Mouse (Mus musculus) hindbrain, embryonic 16.5 days (tissue): ENCODE results near the gene Tardbp. TPM values are rescaled to one million over a fixed set of nuclear protein-coding genes. Genes with fewer than 3 reads are reported as not detected.

Experiments used
- ATAC-seq: fragments of 200-750 bp; cut with Nextera tagmentation; 2 replicates; pipeline ENCODE4 v1.8.0; 2017; ENCODE audit warnings: moderate TSS enrichment, moderate library complexity
- H3K27ac ChIP-seq: fragments of 300-500 bp; sonication (generic); 2 replicates; pipeline ENCODE4 v1.5.1; 2014; ENCODE audit warnings: low read depth, mild to moderate bottlenecking, control low read depth, low read length, moderate library complexity
- H3K27me3 ChIP-seq: fragments of 300-500 bp; sonication (generic); replicated peaks from 2 replicates; pipeline ENCODE4 v1.6.1; 2014; ENCODE audit warnings: low read length; ENCODE audit not compliant: control insufficient read depth, insufficient read depth
- H3K36me3 ChIP-seq: fragments of 300-500 bp; sonication (generic); 2 replicates; pipeline ENCODE4 v1.6.1; 2014; ENCODE audit warnings: mild to moderate bottlenecking, low read length, moderate library complexity, mixed read lengths; ENCODE audit not compliant: control insufficient read depth, insufficient read depth
- H3K4me1 ChIP-seq: fragments of 300-500 bp; sonication (generic); 2 replicates; pipeline ENCODE4 v1.6.1; 2014; ENCODE audit warnings: low read depth, low read length; ENCODE audit not compliant: control insufficient read depth, insufficient read depth
- H3K4me2 ChIP-seq: fragments of 300-500 bp; sonication (generic); 2 replicates; pipeline ENCODE4 v1.6.1; 2014; ENCODE audit warnings: mild to moderate bottlenecking, low read length, control low read depth, moderate library complexity
- H3K4me3 ChIP-seq: fragments of 300-500 bp; sonication (generic); 2 replicates; pipeline ENCODE4 v1.5.1; 2014; ENCODE audit warnings: mild to moderate bottlenecking, low read length, control low read depth, moderate library complexity
- H3K9ac ChIP-seq: fragments of 300-500 bp; sonication (generic); 2 replicates; pipeline ENCODE4 v1.6.1; 2014; ENCODE audit warnings: low read depth, mild to moderate bottlenecking, control low read depth, low read length, moderate library complexity
- H3K9me3 ChIP-seq: fragments of 300-500 bp; sonication (generic); 2 replicates; pipeline ENCODE4 v1.6.1; 2014; ENCODE audit warnings: mild to moderate bottlenecking, low read length, moderate library complexity; ENCODE audit not compliant: control insufficient read depth
- WGBS: fragments of 180-500 bp; shearing (Covaris S2); extraction: QIAGEN DNeasy Blood & Tissue Kit; methylation state at CpG from one replicate; pipeline ENCODE4 v1.1.7; 2014; 5-methylcytosine and 5-hydroxymethylcytosine counted together
- polyA plus RNA-seq: library from polyadenylated mRNA; unstranded; fragments of >200 nt; fragmentation: Nextera tagmentation; extraction: Ambion mirVana; gene quantifications from 2 replicates; pipeline ENCODE4 v1.2.1, GENCODE M21; 2015

Tardbp gene
- polyA plus RNA-seq, 1 experiment from 2014 or later = 157 TPM

GRCm38 (mm10) chr4:148660174-148660573, 33.4 kb upstream of the Tardbp start:
- 50% methylated on average over 3 of the region's 3 CpGs for WGBS
- no peak overlapping the region for H3K4me2 ChIP-seq
- no peak for ATAC-seq
- no peak overlapping the region for H3K4me3 ChIP-seq
- no peak overlapping the region for H3K27ac ChIP-seq
- H3K9me3 ChIP-seq = no peaks in the 10 kb centered on the region
- peaks cover 4% of the 10 kb centered on the region; the same call in 1 of the 2 replicates for H3K4me1 ChIP-seq
- H3K9ac ChIP-seq = no peak overlapping the region
- no peaks in the 10 kb centered on the region for H3K36me3 ChIP-seq
- no peaks in the 10 kb centered on the region for H3K27me3 ChIP-seq

GRCm38 (mm10) chr4:148657776-148658175, 31.0 kb upstream of the Tardbp start:
- H3K9ac ChIP-seq = no peak overlapping the region
- H3K4me2 ChIP-seq = no peak overlapping the region
- H3K4me3 ChIP-seq = no peak overlapping the region
- H3K4me1 ChIP-seq = peaks cover 4% of the 10 kb centered on the region; the same call in 1 of the 2 replicates
- H3K36me3 ChIP-seq = no peaks in the 10 kb centered on the region
- ATAC-seq = no peak
- no peaks in the 10 kb centered on the region for H3K27me3 ChIP-seq
- no peak overlapping the region for H3K27ac ChIP-seq
- WGBS = 87% methylated on average over 13 of the region's 13 CpGs
- H3K9me3 ChIP-seq = no peaks in the 10 kb centered on the region

- no peak for ATAC-seq
- Histone ChIP-seq H3K9me3 (no peaks in the 10 kb centered on the region), H3K36me3 (no peaks in the 10 kb centered on the region), H3K4me3 (no peak overlapping the region), H3K4me2 (no peak overlapping the region), H3K4me1 (no peaks in the 10 kb centered on the region), H3K9ac (no peak overlapping the region), H3K27me3 (no peaks in the 10 kb centered on the region), H3K27ac (no peak overlapping the region)
- WGBS = 33% methylated on average over 15 of the region's 15 CpGs
Observed at GRCm38 (mm10) chr4:148656691-148657258, 30.0 kb upstream of the Tardbp start.

GRCm38 (mm10) chr4:148654701-148655398, 28.0 kb upstream of the Tardbp start:
- Histone ChIP-seq H3K27ac (no peak overlapping the region), H3K9me3 (no peaks in the 10 kb centered on the region), H3K4me2 (no peak overlapping the region), H3K9ac (no peak overlapping the region), H3K4me3 (no peak overlapping the region), H3K4me1 (no peaks in the 10 kb centered on the region; the same call in 1 of the 2 replicates), H3K27me3 (no peaks in the 10 kb centered on the region), H3K36me3 (no peaks in the 10 kb centered on the region)
- no peak for ATAC-seq
- 86% methylated on average over 18 of the region's 18 CpGs for WGBS

GRCm38 (mm10) chr4:148651045-148651444, 24.2 kb upstream of the Tardbp start:
- no peak overlapping the region for H3K9ac ChIP-seq
- H3K4me1 ChIP-seq = no peaks in the 10 kb centered on the region; the same call in 1 of the 2 replicates
- peak overlapping the region; percentile 55; the same call in 1 of the 2 replicates for H3K27ac ChIP-seq
- H3K36me3 ChIP-seq = no peaks in the 10 kb centered on the region
- H3K4me2 ChIP-seq = no peak overlapping the region
- WGBS = 28% methylated on average over 9 of the region's 9 CpGs
- ATAC-seq = peak; percentile 72
- no peaks in the 10 kb centered on the region for H3K27me3 ChIP-seq
- H3K9me3 ChIP-seq = no peaks in the 10 kb centered on the region
- H3K4me3 ChIP-seq = no peak overlapping the region

GRCm38 (mm10) chr4:148649309-148649708, 22.5 kb upstream of the Tardbp start:
- WGBS = 73% methylated on average over 3 of the region's 3 CpGs
- no peak for ATAC-seq

GRCm38 (mm10) chr4:148646616-148647015, 19.8 kb upstream of the Tardbp start:
- WGBS = 51% methylated on average over 11 of the region's 11 CpGs
- Histone ChIP-seq H3K27me3 (no peaks in the 10 kb centered on the region), H3K9ac (no peak overlapping the region), H3K36me3 (no peaks in the 10 kb centered on the region), H3K4me3 (no peak overlapping the region), H3K9me3 (no peaks in the 10 kb centered on the region), H3K4me2 (no peak overlapping the region), H3K27ac (no peak overlapping the region), H3K4me1 (peaks cover 4% of the 10 kb centered on the region; the same call in 1 of the 2 replicates)
- ATAC-seq = 0 out of 2 replicates have a peak, but pooled peaks have one; percentile 20

More at GRCm38 (mm10) chr4:148649309-148649708, 22.5 kb upstream of the Tardbp start:
- no peak overlapping the region for H3K4me2 ChIP-seq
- H3K9me3 ChIP-seq = no peaks in the 10 kb centered on the region
- no peaks in the 10 kb centered on the region for H3K27me3 ChIP-seq
- H3K4me3 ChIP-seq = no peak overlapping the region
- no peak overlapping the region for H3K27ac ChIP-seq
- H3K4me1 ChIP-seq = no peaks in the 10 kb centered on the region; the same call in 1 of the 2 replicates
- no peak overlapping the region for H3K9ac ChIP-seq
- H3K36me3 ChIP-seq = no peaks in the 10 kb centered on the region

- H3K36me3 ChIP-seq = no peaks in the 10 kb centered on the region
- no peak overlapping the region for H3K4me2 ChIP-seq
- no peaks in the 10 kb centered on the region for H3K9me3 ChIP-seq
- no peak for ATAC-seq
- no peak overlapping the region for H3K9ac ChIP-seq
- no peak overlapping the region for H3K27ac ChIP-seq
- no peaks in the 10 kb centered on the region for H3K27me3 ChIP-seq
- 90% methylated on average over 6 of the region's 6 CpGs for WGBS
- H3K4me3 ChIP-seq = no peak overlapping the region
- H3K4me1 ChIP-seq = peaks cover 4% of the 10 kb centered on the region; the same call in 1 of the 2 replicates
Observed at GRCm38 (mm10) chr4:148644926-148645325, 18.1 kb upstream of the Tardbp start.

GRCm38 (mm10) chr4:148644157-148644511, 17.3 kb upstream of the Tardbp start:
- H3K4me1 ChIP-seq = peaks cover 4% of the 10 kb centered on the region; the same call in 1 of the 2 replicates
- ATAC-seq = no peak
- no peaks in the 10 kb centered on the region for H3K9me3 ChIP-seq
- H3K36me3 ChIP-seq = no peaks in the 10 kb centered on the region
- H3K27me3 ChIP-seq = no peaks in the 10 kb centered on the region
- H3K4me3 ChIP-seq = no peak overlapping the region
- H3K4me2 ChIP-seq = peak overlapping the region; percentile 46
- H3K27ac ChIP-seq = no peak overlapping the region
- 9% methylated on average over 9 of the region's 9 CpGs for WGBS
- no peak overlapping the region for H3K9ac ChIP-seq
